Mouse (Mus musculus) thymus, adult 2 months (tissue): Measurements from ENCODE around the gene Agpat3. TPM values are rescaled to one million over a fixed set of nuclear protein-coding genes. Genes with fewer than 3 reads are reported as not detected.
A peak's percentile ranks its signal among the peaks of the same experiment; 100 is the strongest.

ENCODE experiments used
- DNase-seq: peaks from one replicate; pipeline ENCODE4 v3.0.0; 2021
- H3K27ac ChIP-seq: fragments of 200-500 bp; 2 replicates; pipeline ENCODE4 v1.5.1; 2012; ENCODE audit warnings: low read length, control low read depth; ENCODE audit not compliant: control insufficient read depth, insufficient read depth
- H3K27me3 ChIP-seq: fragments of 200-500 bp; 2 replicates; pipeline ENCODE4 v1.6.1; 2012; ENCODE audit warnings: mild to moderate bottlenecking, low read length, moderate library complexity, mixed read lengths; ENCODE audit not compliant: control insufficient read depth, insufficient read depth
- H3K36me3 ChIP-seq: fragments of 200-500 bp; 2 replicates; pipeline ENCODE4 v1.6.1; 2012; ENCODE audit warnings: mild to moderate bottlenecking, low read length, moderate library complexity; ENCODE audit not compliant: control insufficient read depth, insufficient read depth
- H3K4me1 ChIP-seq: fragments of 200-500 bp; replicated peaks from 2 replicates; pipeline ENCODE4 v1.6.1; 2012; ENCODE audit warnings: low read length; ENCODE audit not compliant: control insufficient read depth, insufficient read depth
- H3K4me3 ChIP-seq: fragments of 200-500 bp; 2 replicates; pipeline ENCODE4 v1.5.1; 2012; ENCODE audit warnings: mild to moderate bottlenecking, low read length, control low read depth, moderate library complexity; ENCODE audit not compliant: control insufficient read depth, insufficient read depth
- CTCF ChIP-seq: fragments of 200-500 bp; IDR thresholded peaks from 2 replicates; pipeline ENCODE4 v1.5.1; 2012; ENCODE audit warnings: mild to moderate bottlenecking, control low read depth, low read length, moderate library complexity, borderline replicate concordance; ENCODE audit not compliant: control insufficient read depth, poor library complexity, insufficient read depth; ENCODE audit errors: extremely low read depth
- POLR2A ChIP-seq: fragments of 200-500 bp; IDR thresholded peaks from 2 replicates; pipeline ENCODE4 v1.6.1; 2012; ENCODE audit warnings: mild to moderate bottlenecking, low read length, control low read depth, moderate library complexity; ENCODE audit not compliant: control insufficient read depth, poor library complexity, insufficient read depth; ENCODE audit errors: extremely low read depth
- WGBS: fragments of 180-500 bp; shearing (Covaris S2); methylation state at CpG from one replicate; pipeline ENCODE4 v1.1.7; 2018; 5-methylcytosine and 5-hydroxymethylcytosine counted together
- polyA plus RNA-seq: library from polyadenylated mRNA; depleted of rRNA; stranded (reverse); fragments of >200 nt; gene quantifications from 2 replicates; pipeline ENCODE4 v1.2.3, GENCODE M21; 2012

Agpat3 gene
- polyA plus RNA-seq, 1 experiment = 423 TPM

DNA sequence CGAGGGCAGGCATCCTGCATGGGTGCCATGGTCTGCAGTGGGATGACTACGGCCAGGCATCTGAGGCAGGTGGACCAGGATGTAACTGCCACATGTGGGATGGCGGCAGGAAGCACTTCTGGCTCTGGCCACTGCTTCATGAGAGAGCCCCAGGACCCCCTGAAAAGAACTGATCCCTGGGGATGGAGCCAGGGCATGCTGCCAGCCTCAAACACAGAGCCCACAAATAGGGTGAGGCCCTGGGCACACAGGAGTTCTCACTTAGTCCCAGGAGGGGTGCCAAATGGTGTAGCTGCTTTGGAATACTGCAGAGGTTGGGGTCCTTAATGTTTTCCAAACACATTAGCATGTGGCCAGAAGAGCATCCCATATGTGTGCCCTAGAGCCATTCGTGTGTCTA lies 66.3 kb downstream of the Agpat3 start:
- Histone ChIP-seq H3K4me1 (peaks cover 36% of the 10 kb centered on the region), H3K4me3 (no peak overlapping the region), H3K36me3 (peaks cover 53% of the 10 kb centered on the region), H3K27me3 (no peaks in the 10 kb centered on the region), H3K27ac (no peak overlapping the region)
- WGBS = 88% methylated on average over 4 of the region's 4 CpGs
- no peak for TF ChIP-seq CTCF
- no peak for TF ChIP-seq POLR2A
- DNase-seq = no peak

DNA sequence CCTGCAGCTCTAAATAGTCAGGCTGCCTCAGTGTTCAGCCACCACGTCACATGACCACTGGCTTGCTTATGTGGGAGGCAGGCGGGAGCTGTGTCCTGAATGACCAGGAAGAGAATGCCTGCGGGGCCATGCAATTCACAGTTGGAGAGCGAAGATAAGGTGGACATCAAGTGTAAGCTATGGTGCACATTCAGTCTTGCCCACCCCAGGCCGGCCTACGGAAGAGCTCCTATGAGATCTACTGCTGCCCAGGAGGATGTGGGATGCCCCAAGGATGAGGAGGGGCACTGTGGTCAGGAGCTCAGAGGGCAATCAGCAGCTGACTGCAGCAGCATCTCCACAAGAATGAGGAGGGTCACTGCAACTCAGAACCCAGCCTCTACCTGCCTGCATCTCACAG lies 66.9 kb downstream of the Agpat3 start:
- WGBS = 69% methylated on average over 6 of the region's 6 CpGs

DNA sequence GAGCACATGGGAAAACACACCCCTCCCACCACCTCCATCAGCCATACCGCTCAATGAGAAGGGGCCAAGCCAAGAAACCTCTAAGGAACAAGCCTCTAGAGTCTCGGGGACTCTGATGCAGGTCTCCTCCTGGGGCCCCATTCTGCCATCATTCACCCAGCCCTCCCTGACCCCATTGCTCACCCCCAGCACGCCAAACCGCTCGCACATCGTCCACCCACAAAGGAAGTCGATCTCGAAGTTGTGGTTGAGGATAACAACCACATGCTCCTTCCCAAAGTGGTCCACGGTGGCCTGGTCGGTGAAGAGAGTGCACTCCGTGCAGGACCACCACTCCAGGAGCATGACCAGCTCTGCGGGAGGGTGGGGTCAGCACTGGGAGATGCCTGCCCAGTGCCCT lies 67.5 kb downstream of the Agpat3 start:
- Histone ChIP-seq H3K36me3 (peaks cover 56% of the 10 kb centered on the region), H3K4me3 (no peak overlapping the region), H3K4me1 (peaks cover 36% of the 10 kb centered on the region), H3K27me3 (no peaks in the 10 kb centered on the region), H3K27ac (no peak overlapping the region)
- TF ChIP-seq CTCF (no peak), POLR2A (no peak)
- WGBS = 16% methylated on average over 12 of the region's 12 CpGs
- DNase-seq = no peak

More for the DNA sequence above, 66.9 kb downstream of the Agpat3 start:
- Histone ChIP-seq H3K27ac (no peak overlapping the region), H3K4me3 (no peak overlapping the region), H3K27me3 (no peaks in the 10 kb centered on the region), H3K36me3 (peaks cover 56% of the 10 kb centered on the region), H3K4me1 (peaks cover 36% of the 10 kb centered on the region)
- DNase-seq = no peak
- no peak for TF ChIP-seq CTCF

DNA sequence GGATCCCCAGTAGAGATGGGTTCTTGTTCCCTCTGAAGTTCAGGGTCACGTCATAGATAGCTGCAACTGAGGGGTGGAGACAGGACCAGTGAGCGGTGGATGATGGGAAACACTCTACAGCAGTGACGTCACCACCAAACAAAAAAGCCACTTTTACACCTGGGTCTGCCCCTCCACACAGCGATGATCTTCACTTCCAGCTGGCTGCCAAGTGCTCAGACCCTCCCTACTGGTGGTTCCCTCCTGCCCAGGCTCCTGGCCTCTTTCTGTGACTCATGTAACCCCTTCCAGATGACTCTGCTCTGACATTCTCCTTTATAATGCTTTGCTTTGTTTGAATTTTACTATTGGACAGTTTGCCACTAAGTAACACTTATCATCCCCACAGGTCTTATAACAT lies 69.9 kb downstream of the Agpat3 start:
- TF ChIP-seq CTCF (no peak), POLR2A (no peak)
- peaks cover 62% of the 10 kb centered on the region for H3K36me3 ChIP-seq
- no peak overlapping the region for H3K4me3 ChIP-seq
- 90% methylated on average over 4 of the region's 4 CpGs for WGBS
- no peak overlapping the region for H3K27ac ChIP-seq
- no peaks in the 10 kb centered on the region for H3K27me3 ChIP-seq
- no peak for DNase-seq
- H3K4me1 ChIP-seq = peaks cover 25% of the 10 kb centered on the region

DNA sequence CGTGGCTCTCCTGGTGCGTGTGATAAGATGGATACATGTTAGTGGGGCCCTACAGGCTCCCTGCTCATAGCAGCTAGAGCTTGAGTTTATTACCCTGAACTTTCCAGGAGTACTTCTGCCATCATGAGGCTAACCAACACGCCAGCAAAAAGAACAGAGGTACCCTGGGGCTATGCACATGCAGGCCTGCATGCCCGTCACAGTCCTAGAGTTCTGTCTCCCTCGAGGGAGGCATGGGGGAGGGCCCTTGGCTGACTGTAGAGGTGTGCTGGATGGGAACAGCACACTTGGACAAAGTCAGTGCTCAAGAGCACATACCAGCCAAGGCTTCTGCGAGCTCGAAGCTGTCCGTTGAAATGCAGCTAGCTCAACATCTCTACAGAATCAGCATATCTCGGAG lies 71.8 kb downstream of the Agpat3 start:
- no peak for DNase-seq
- WGBS = 95% methylated on average over 9 of the region's 9 CpGs
- H3K4me3 ChIP-seq = no peak overlapping the region
- H3K36me3 ChIP-seq = peaks cover 49% of the 10 kb centered on the region
- H3K27me3 ChIP-seq = no peaks in the 10 kb centered on the region
- H3K4me1 ChIP-seq = peaks cover 9% of the 10 kb centered on the region
- TF ChIP-seq CTCF = no peak
- no peak overlapping the region for H3K27ac ChIP-seq

DNA sequence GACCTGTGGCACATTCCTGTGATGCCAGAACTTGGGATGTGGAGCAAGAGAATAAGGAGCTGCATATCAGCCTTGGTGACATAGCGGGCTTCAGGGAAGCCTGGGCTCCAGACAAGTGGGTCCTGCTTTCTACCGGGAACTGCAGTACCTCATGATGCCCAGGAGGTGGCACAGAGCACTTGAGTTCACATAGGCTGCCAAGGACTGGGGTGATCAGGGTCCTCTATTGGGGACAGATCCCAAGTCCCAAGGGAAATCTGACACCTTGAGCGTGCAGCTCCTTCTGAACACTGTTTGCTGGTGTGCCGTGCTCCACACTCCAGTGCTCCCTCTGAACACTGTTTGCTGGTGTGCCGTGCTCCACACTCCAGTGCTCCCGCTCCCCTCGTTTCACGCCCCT lies 73.1 kb downstream of the Agpat3 start:
- H3K4me1 ChIP-seq = no peaks in the 10 kb centered on the region
- no peaks in the 10 kb centered on the region for H3K27me3 ChIP-seq
- TF ChIP-seq CTCF (peak; percentile 85; the same call in 1 of the 2 replicates), POLR2A (no peak)
- H3K27ac ChIP-seq = no peak overlapping the region
- peaks cover 46% of the 10 kb centered on the region for H3K36me3 ChIP-seq
- 69% methylated on average over 8 of the region's 8 CpGs for WGBS
- H3K4me3 ChIP-seq = no peak overlapping the region
- DNase-seq = peak; percentile 52

DNA sequence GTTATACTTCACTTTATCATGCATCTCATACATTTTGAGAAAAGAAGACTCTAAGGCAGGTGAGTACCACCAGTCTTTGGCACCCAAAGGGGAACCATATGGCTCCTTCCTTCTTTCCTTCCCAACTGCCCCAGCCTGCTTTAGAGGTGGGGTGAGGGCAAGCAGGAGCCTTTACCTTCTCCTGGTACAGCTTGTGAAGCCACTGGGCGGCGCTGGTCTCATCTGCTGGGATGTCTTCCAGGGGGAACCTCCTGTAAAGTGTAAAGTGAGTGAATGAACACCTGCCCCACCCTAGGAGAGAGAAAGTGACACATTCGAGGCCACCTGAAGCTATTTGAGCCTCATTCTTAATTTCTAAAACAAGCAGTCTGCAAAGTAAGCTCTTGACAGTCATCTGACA lies 74.5 kb downstream of the Agpat3 start:
- Histone ChIP-seq H3K4me3 (no peak overlapping the region), H3K4me1 (no peaks in the 10 kb centered on the region), H3K36me3 (peaks cover 49% of the 10 kb centered on the region), H3K27me3 (no peaks in the 10 kb centered on the region), H3K27ac (no peak overlapping the region)
- no peak for TF ChIP-seq POLR2A
- no peak for TF ChIP-seq CTCF
- WGBS = 93% methylated on average over 3 of the region's 3 CpGs
- no peak for DNase-seq
